Mouse (Mus musculus): Measurements from ENCODE around the gene Plekhh3. TPM values are rescaled to one million over a fixed set of nuclear protein-coding genes. Genes with fewer than 3 reads are reported as not detected.

The Plekhh3 gene
- polyA plus RNA-seq, 1 experiment from 2014 or later = 9.2 TPM

DNA sequence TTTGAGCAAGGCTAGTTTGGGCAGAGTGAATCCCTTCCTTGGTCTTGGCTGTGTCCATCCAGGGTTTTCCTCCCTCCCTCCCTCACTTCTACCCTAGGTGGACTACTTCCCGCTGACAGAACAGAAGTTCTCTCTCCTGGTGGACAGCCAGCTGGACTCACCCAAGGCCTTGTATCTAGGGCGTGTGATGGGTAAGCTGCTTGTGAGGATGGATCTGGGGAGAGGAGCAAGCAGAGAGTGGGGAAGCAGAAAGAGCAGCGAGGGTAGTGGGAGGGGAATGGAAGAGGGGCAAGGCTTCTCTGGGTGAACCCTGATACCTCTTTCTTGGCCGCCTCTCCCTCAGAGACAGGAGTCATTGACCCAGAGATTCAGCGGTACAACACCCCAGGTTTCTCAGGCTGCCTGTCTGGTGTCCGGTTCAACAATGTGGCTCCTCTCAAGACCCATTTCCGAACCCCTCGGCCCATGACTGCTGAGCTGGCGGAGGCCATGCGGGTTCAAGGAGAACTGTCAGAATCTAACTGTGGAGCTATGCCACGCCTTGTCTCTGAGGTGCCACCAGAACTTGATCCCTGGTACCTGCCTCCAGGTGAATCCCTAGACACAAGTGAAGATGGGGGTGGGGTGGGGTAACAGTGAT lies 17.1 kb upstream of the Plekhh3 start:
- Histone ChIP-seq H3K27me3 (replicated peaks; ENCODE audit: control insufficient read depth, insufficient read depth, low read length) (no peaks in the 10 kb centered on the region), H3K9me3 (ENCODE audit: control insufficient read depth, low read length) (no peaks in the 10 kb centered on the region), H3K27ac (ENCODE audit: low read length) (peak overlapping the region; percentile 88), H3K36me3 (ENCODE audit: control insufficient read depth, insufficient read depth, low read length) (no peaks in the 10 kb centered on the region), H3K4me2 (ENCODE audit: low read depth, low read length) (no peak overlapping the region), H3K4me1 (ENCODE audit: control insufficient read depth, insufficient read depth, low read length) (peaks cover 25% of the 10 kb centered on the region), H3K4me3 (ENCODE audit: low read length) (no peak overlapping the region), H3K9ac (ENCODE audit: low read depth, low read length) (no peak overlapping the region)
- 83% methylated on average over 11 of the region's 11 CpGs for WGBS
- no peak for ATAC-seq

- no peak overlapping the region for H3K27ac ChIP-seq (ENCODE audit: low read length)
- H3K27me3 ChIP-seq (replicated peaks; ENCODE audit: control insufficient read depth, insufficient read depth, low read length) = no peaks in the 10 kb centered on the region
- no peak overlapping the region for H3K4me3 ChIP-seq (ENCODE audit: low read length)
- H3K4me2 ChIP-seq (ENCODE audit: low read depth, low read length) = no peak overlapping the region
- H3K36me3 ChIP-seq (ENCODE audit: control insufficient read depth, insufficient read depth, low read length) = no peaks in the 10 kb centered on the region
- WGBS = 90% methylated on average over 5 of the region's 5 CpGs
- H3K9ac ChIP-seq (ENCODE audit: low read depth, low read length) = no peak overlapping the region
- H3K4me1 ChIP-seq (ENCODE audit: control insufficient read depth, insufficient read depth, low read length) = peaks cover 25% of the 10 kb centered on the region
- no peak for ATAC-seq
- no peaks in the 10 kb centered on the region for H3K9me3 ChIP-seq (ENCODE audit: control insufficient read depth, low read length)
Measured at GRCm38 (mm10) chr11:101187541-101187940, 16.4 kb upstream of the Plekhh3 start.

GRCm38 (mm10) chr11:101186526-101187247 lies 15.5 kb upstream of the Plekhh3 start:
- no peak for ATAC-seq
- Histone ChIP-seq H3K9ac (ENCODE audit: low read depth, low read length) (no peak overlapping the region), H3K4me2 (ENCODE audit: low read depth, low read length) (no peak overlapping the region), H3K27me3 (replicated peaks; ENCODE audit: control insufficient read depth, insufficient read depth, low read length) (no peaks in the 10 kb centered on the region), H3K27ac (ENCODE audit: low read length) (no peak overlapping the region), H3K4me3 (ENCODE audit: low read length) (no peak overlapping the region), H3K9me3 (ENCODE audit: control insufficient read depth, low read length) (no peaks in the 10 kb centered on the region), H3K4me1 (ENCODE audit: control insufficient read depth, insufficient read depth, low read length) (peaks cover 25% of the 10 kb centered on the region), H3K36me3 (ENCODE audit: control insufficient read depth, insufficient read depth, low read length) (no peaks in the 10 kb centered on the region)
- WGBS = 85% methylated on average over 27 of the region's 27 CpGs

- WGBS = 88% methylated on average over 4 of the region's 4 CpGs
- H3K4me1 ChIP-seq (ENCODE audit: control insufficient read depth, insufficient read depth, low read length) = peaks cover 16% of the 10 kb centered on the region
- no peak overlapping the region for H3K4me3 ChIP-seq (ENCODE audit: low read length)
- no peak overlapping the region for H3K9ac ChIP-seq (ENCODE audit: low read depth, low read length)
- H3K27me3 ChIP-seq (replicated peaks; ENCODE audit: control insufficient read depth, insufficient read depth, low read length) = no peaks in the 10 kb centered on the region
- H3K36me3 ChIP-seq (ENCODE audit: control insufficient read depth, insufficient read depth, low read length) = no peaks in the 10 kb centered on the region
- no peak for ATAC-seq
- H3K27ac ChIP-seq (ENCODE audit: low read length) = no peak overlapping the region
- no peaks in the 10 kb centered on the region for H3K9me3 ChIP-seq (ENCODE audit: control insufficient read depth, low read length)
- H3K4me2 ChIP-seq (ENCODE audit: low read depth, low read length) = no peak overlapping the region
Measured at GRCm38 (mm10) chr11:101185441-101185840, 14.3 kb upstream of the Plekhh3 start.

DNA sequence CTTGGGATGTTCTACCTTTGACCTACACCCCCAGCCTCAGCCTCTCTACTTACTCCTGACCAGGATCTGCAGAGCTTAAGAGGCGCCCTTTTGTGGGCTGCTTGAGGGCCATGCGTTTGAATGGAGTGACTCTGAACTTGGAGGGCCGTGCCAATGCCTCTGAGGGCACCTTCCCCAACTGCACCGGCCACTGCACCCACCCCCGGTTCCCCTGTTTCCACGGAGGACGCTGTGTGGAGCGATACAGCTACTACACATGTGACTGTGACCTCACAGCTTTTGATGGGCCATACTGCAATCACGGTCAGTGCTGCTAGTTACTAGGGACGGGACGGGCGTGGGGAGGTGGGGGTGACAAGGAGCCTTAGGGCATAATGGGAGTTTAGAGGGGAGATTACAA lies 13.8 kb upstream of the Plekhh3 start:
- Histone ChIP-seq H3K4me2 (ENCODE audit: low read depth, low read length) (no peak overlapping the region), H3K27ac (ENCODE audit: low read length) (no peak overlapping the region), H3K9me3 (ENCODE audit: control insufficient read depth, low read length) (no peaks in the 10 kb centered on the region), H3K4me3 (ENCODE audit: low read length) (no peak overlapping the region), H3K27me3 (replicated peaks; ENCODE audit: control insufficient read depth, insufficient read depth, low read length) (no peaks in the 10 kb centered on the region), H3K4me1 (ENCODE audit: control insufficient read depth, insufficient read depth, low read length) (peaks cover 15% of the 10 kb centered on the region; the same call in 1 of the 2 replicates), H3K9ac (ENCODE audit: low read depth, low read length) (no peak overlapping the region), H3K36me3 (ENCODE audit: control insufficient read depth, insufficient read depth, low read length) (no peaks in the 10 kb centered on the region)
- ATAC-seq = no peak
- 87% methylated on average over 12 of the region's 12 CpGs for WGBS

DNA sequence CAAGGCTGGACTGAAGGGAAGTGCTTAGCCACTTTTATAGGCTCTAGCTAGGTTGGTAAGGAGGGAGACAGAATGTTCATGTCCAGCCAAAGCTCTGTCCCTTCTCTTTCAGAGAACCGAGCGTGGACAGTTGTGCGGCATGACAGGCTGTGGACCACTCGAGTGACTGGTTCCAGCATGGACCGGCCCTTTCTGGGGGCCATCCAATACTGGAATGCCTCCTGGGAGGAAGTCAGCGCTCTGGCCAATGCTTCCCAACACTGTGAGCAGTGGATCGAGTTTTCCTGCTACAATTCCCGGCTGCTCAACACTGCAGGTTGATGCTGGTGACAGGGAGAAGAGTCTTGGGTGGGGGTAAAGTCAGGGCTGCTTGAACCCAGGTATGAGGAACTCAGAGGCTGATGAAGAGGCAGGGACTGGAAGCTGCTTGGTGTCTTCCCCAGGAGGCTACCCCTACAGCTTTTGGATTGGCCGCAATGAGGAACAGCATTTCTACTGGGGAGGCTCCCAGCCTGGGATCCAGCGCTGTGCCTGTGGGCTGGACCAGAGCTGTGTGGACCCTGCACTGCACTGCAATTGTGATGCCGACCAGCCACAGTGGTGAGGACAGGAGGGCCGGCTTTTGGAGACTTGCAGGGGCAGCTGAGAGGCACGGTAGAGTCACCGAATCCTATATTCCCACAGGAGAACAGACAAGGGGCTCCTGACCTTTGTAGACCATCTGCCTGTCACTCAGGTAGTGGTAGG lies 11.8 kb upstream of the Plekhh3 start:
- H3K27ac ChIP-seq (ENCODE audit: low read length) = no peak overlapping the region
- peaks cover 4% of the 10 kb centered on the region; the same call in 1 of the 2 replicates for H3K27me3 ChIP-seq (replicated peaks; ENCODE audit: control insufficient read depth, insufficient read depth, low read length)
- no peaks in the 10 kb centered on the region for H3K4me1 ChIP-seq (ENCODE audit: control insufficient read depth, insufficient read depth, low read length)
- no peaks in the 10 kb centered on the region for H3K36me3 ChIP-seq (ENCODE audit: control insufficient read depth, insufficient read depth, low read length)
- no peaks in the 10 kb centered on the region for H3K9me3 ChIP-seq (ENCODE audit: control insufficient read depth, low read length)
- ATAC-seq = no peak
- H3K9ac ChIP-seq (ENCODE audit: low read depth, low read length) = no peak overlapping the region
- H3K4me2 ChIP-seq (ENCODE audit: low read depth, low read length) = no peak overlapping the region
- H3K4me3 ChIP-seq (ENCODE audit: low read length) = no peak overlapping the region
- WGBS = 77% methylated on average over 14 of the region's 14 CpGs

- Histone ChIP-seq H3K4me2 (ENCODE audit: low read depth, low read length) (no peak overlapping the region), H3K36me3 (ENCODE audit: control insufficient read depth, insufficient read depth, low read length) (no peaks in the 10 kb centered on the region), H3K4me3 (ENCODE audit: low read length) (no peak overlapping the region), H3K9me3 (ENCODE audit: control insufficient read depth, low read length) (no peaks in the 10 kb centered on the region), H3K27ac (ENCODE audit: low read length) (no peak overlapping the region), H3K9ac (ENCODE audit: low read depth, low read length) (no peak overlapping the region), H3K4me1 (ENCODE audit: control insufficient read depth, insufficient read depth, low read length) (peaks cover 2% of the 10 kb centered on the region; the same call in 1 of the 2 replicates), H3K27me3 (replicated peaks; ENCODE audit: control insufficient read depth, insufficient read depth, low read length) (peaks cover 4% of the 10 kb centered on the region; the same call in 1 of the 2 replicates)
- ATAC-seq = no peak
- 92% methylated on average over 11 of the region's 11 CpGs for WGBS
Measured at GRCm38 (mm10) chr11:101181961-101182360, 10.8 kb upstream of the Plekhh3 start.

GRCm38 (mm10) chr11:101180846-101181740 lies 9.9 kb upstream of the Plekhh3 start:
- ATAC-seq = peak; percentile 29; the same call in 1 of the 2 replicates
- Histone ChIP-seq H3K36me3 (ENCODE audit: control insufficient read depth, insufficient read depth, low read length) (no peaks in the 10 kb centered on the region), H3K4me2 (ENCODE audit: low read depth, low read length) (no peak overlapping the region), H3K27me3 (replicated peaks; ENCODE audit: control insufficient read depth, insufficient read depth, low read length) (peaks cover 4% of the 10 kb centered on the region; the same call in 1 of the 2 replicates), H3K9me3 (ENCODE audit: control insufficient read depth, low read length) (no peaks in the 10 kb centered on the region), H3K27ac (ENCODE audit: low read length) (no peak overlapping the region), H3K4me1 (ENCODE audit: control insufficient read depth, insufficient read depth, low read length) (peaks cover 9% of the 10 kb centered on the region; the same call in 1 of the 2 replicates), H3K4me3 (ENCODE audit: low read length) (no peak overlapping the region), H3K9ac (ENCODE audit: low read depth, low read length) (no peak overlapping the region)
- 42% methylated on average over 10 of the region's 10 CpGs for WGBS

Measured in intestine, embryonic 16.5 days (tissue).